17 mouse cellular contexts compared by ENCODE assay signal in genomic region chrX:139783045-139783422, GRCm38 (mm10). TPM values are rescaled to one million over a fixed set of nuclear protein-coding genes. Genes with fewer than 3 reads are reported as not detected.
DNase-seq lines count a peak whose midpoint lies in the region; ATAC-seq and TF ChIP-seq lines count a peak whose summit lies in the region.
"Had no signal": no experiment of that assay in that cellular context is flagged by ENCODE, and none has a peak within 500 bp of the region (broad histone marks: within the 10 kb centered on the region; RNA-seq: fewer than 3 reads in every experiment).

No protein-coding gene starts in this region.

- no peak overlapping the region for H3K9ac ChIP-seq in heart, embryonic 14.5 days (ENCODE audit: low read length)
- no peak overlapping the region for H3K9ac ChIP-seq in heart, embryonic 11.5 days (ENCODE audit: low read depth, low read length)
- no peak overlapping the region for H3K9ac ChIP-seq in midbrain, postnatal 0 days (replicated peaks; ENCODE audit: low read length, poor library complexity, severe bottlenecking)
- H3K9ac ChIP-seq: liver, postnatal 0 days had no signal

- no peaks in the 10 kb centered on the region for H3K9me3 ChIP-seq in heart, embryonic 14.5 days (ENCODE audit: control insufficient read depth, low read length)
- no peaks in the 10 kb centered on the region for H3K9me3 ChIP-seq in heart, embryonic 11.5 days (replicated peaks; ENCODE audit: control insufficient read depth, low read length)
- no peaks in the 10 kb centered on the region for H3K9me3 ChIP-seq in midbrain, postnatal 0 days (ENCODE audit: low read length)

- no peak overlapping the region for H3K27ac ChIP-seq in heart, embryonic 14.5 days (replicated peaks in 1 of 2; ENCODE audit: control insufficient read depth in 1 of 2, insufficient read depth in 1 of 2, low read depth in 2 of 2, low read length in 2 of 2)
- no peak overlapping the region for H3K27ac ChIP-seq in heart, embryonic 11.5 days (ENCODE audit: low read depth, low read length)
- no peak overlapping the region for H3K27ac ChIP-seq in midbrain, postnatal 0 days (ENCODE audit: low read depth, low read length)
- H3K27ac ChIP-seq: stomach, postnatal 0 days had no signal

- H3K36me3 ChIP-seq in heart, embryonic 14.5 days (ENCODE audit: control insufficient read depth, insufficient read depth, low read length) = no peaks in the 10 kb centered on the region
- no peaks in the 10 kb centered on the region for H3K36me3 ChIP-seq in heart, embryonic 11.5 days (ENCODE audit: control insufficient read depth, insufficient read depth, low read length)
- no peaks in the 10 kb centered on the region for H3K36me3 ChIP-seq in midbrain, postnatal 0 days (ENCODE audit: insufficient read depth, low read length)

- H3K4me2 ChIP-seq in heart, embryonic 14.5 days (ENCODE audit: low read length) = no peak overlapping the region
- H3K4me2 ChIP-seq in heart, embryonic 11.5 days = no peak overlapping the region
- no peak overlapping the region for H3K4me2 ChIP-seq in midbrain, postnatal 0 days (ENCODE audit: low read depth, low read length, poor library complexity, severe bottlenecking)

- DNase-seq in lung, postnatal 36 days = peak; percentile 53
- no peak for DNase-seq in lung, postnatal 14 days
- peak; percentile 71 to 82 for DNase-seq in adrenal gland, postnatal 36 days
- DNase-seq in midbrain, postnatal 0 days (ENCODE audit: low spot score) = peak; percentile 6
- DNase-seq in thymus, postnatal 25 days = no peak
- no peak for DNase-seq in embryo, embryonic 10.5 days (ENCODE audit: low spot score)
- DNase-seq: cerebellum, postnatal 25 days; layer of hippocampus, postnatal 36 days; liver, postnatal 0 days; right cerebral cortex, postnatal 25 days had no signal

- H3K4me1 ChIP-seq in heart, embryonic 14.5 days (ENCODE audit: control insufficient read depth in 2 of 2, insufficient read depth in 2 of 2, low read length in 2 of 2) = peaks cover 0 to 9% of the 10 kb centered on the region in 2 experiments; a peak in 3 of 4 replicates
- peaks cover 5% of the 10 kb centered on the region; the same call in 1 of the 2 replicates for H3K4me1 ChIP-seq in heart, embryonic 11.5 days (ENCODE audit: control insufficient read depth, insufficient read depth, low read length)
- no peaks in the 10 kb centered on the region for H3K4me1 ChIP-seq in midbrain, postnatal 0 days (ENCODE audit: insufficient read depth, low read length)

- no peak for TF ChIP-seq CTCF in midbrain, postnatal 0 days (IDR thresholded peaks at IDR 0.05)

- no peak overlapping the region for H3K4me3 ChIP-seq in heart, embryonic 14.5 days (ENCODE audit: control insufficient read depth in 1 of 2, insufficient read depth in 1 of 2, low read depth in 1 of 2, low read length in 2 of 2)
- no peak overlapping the region for H3K4me3 ChIP-seq in heart, embryonic 11.5 days (ENCODE audit: low read depth, low read length)
- H3K4me3 ChIP-seq in midbrain, postnatal 0 days (ENCODE audit: low read depth, low read length) = no peak overlapping the region

- ATAC-seq in heart, embryonic 14.5 days (ENCODE audit: insufficient number of reproducible peaks, insufficient read depth, low FRiP score, low read depth) = 0 out of 2 replicates have a peak, but pooled peaks have one; percentile 26
- ATAC-seq in heart, embryonic 11.5 days (replicated peaks; ENCODE audit: insufficient number of reproducible peaks, low FRiP score, low TSS enrichment) = no peak
- ATAC-seq in midbrain, postnatal 0 days (ENCODE audit: low FRiP score) = no peak
- ATAC-seq: liver, postnatal 0 days had no signal

- no peaks in the 10 kb centered on the region for H3K27me3 ChIP-seq in heart, embryonic 14.5 days (ENCODE audit: control insufficient read depth, insufficient read depth, low read length)
- H3K27me3 ChIP-seq in heart, embryonic 11.5 days (ENCODE audit: control insufficient read depth, insufficient read depth, low read length) = no peaks in the 10 kb centered on the region
- peaks cover 15% of the 10 kb centered on the region; the same call in 1 of the 2 replicates for H3K27me3 ChIP-seq in midbrain, postnatal 0 days (ENCODE audit: insufficient read depth, low read length)
- H3K27me3 ChIP-seq: CH12.LX had no signal

- WGBS in heart, embryonic 14.5 days = 56% methylated on average over 3 of the region's 3 CpGs
- 76% methylated on average over 3 of the region's 3 CpGs for WGBS in heart, embryonic 11.5 days (ENCODE audit: insufficient replicate concordance)
- 53% methylated on average over 3 of the region's 3 CpGs for WGBS in midbrain, postnatal 0 days

RNA-seq across cellular contexts. Expression of gene Ripply1, which starts 0.9 kb away (rescaled TPM):
- polyA plus RNA-seq in heart, embryonic 14.5 days (2014; fragmentation: Nextera tagmentation; extraction: Ambion mirVana) = not detected in 2 replicates
- polyA plus RNA-seq in heart, embryonic 11.5 days (2014; fragmentation: Nextera tagmentation; extraction: Ambion mirVana) = not detected in 2 replicates
- total RNA-seq in adrenal gland, postnatal 36 days (2021) = not detected
- not detected in 2 replicates for total RNA-seq in midbrain, postnatal 0 days (2014; rRNA removed)
- not detected in 2 replicates for polyA plus RNA-seq in midbrain, postnatal 0 days (2015; fragmentation: Nextera tagmentation; extraction: Ambion mirVana)
- total RNA-seq: CH12.LX; hematopoietic stem cell, adult 5-6 weeks; layer of hippocampus, postnatal 36 days had no signal
- polyA plus RNA-seq: forebrain, embryonic 16.5 days; liver, postnatal 0 days; neural tube, embryonic 11.5 days; stomach, postnatal 0 days had no signal

RNA-seq across cellular contexts. Expression of gene Cldn2, which starts 17.6 kb away (rescaled TPM):
- polyA plus RNA-seq in heart, embryonic 14.5 days (2014; fragmentation: Nextera tagmentation; extraction: Ambion mirVana) = 0.09 TPM in 1 of 2 replicates, not detected in the other
- polyA plus RNA-seq in heart, embryonic 11.5 days (2014; fragmentation: Nextera tagmentation; extraction: Ambion mirVana) = not detected in 2 replicates
- under 1 TPM in 1 of 2 experiments, not detected in 1; 0.17 TPM for total RNA-seq in adrenal gland, postnatal 36 days (2021)
- total RNA-seq in midbrain, postnatal 0 days (2014; rRNA removed) = 0.52 and 1.4 TPM in 2 replicates
- 0.25 and 0.31 TPM in 2 replicates for polyA plus RNA-seq in midbrain, postnatal 0 days (2015; fragmentation: Nextera tagmentation; extraction: Ambion mirVana)
- total RNA-seq: CH12.LX; hematopoietic stem cell, adult 5-6 weeks had no signal

Comparison
In these comparisons a context has a peak if more than half of its experiments do, and no peak if none do; other contexts are left out.
1. DNase-seq: peak in lung, postnatal 36 days (single experiment), adrenal gland, postnatal 36 days (2 of 2) and midbrain, postnatal 0 days (single experiment); none in lung, postnatal 14 days (single experiment), thymus, postnatal 25 days (single experiment) and embryo, embryonic 10.5 days (single experiment).